Mouse (Mus musculus): ENCODE data around the gene Gm14443. TPM values are rescaled to one million over a fixed set of nuclear protein-coding genes. Genes with fewer than 3 reads are reported as not detected.
"Not testable (repeated sequence)": the region's sequence is repeated elsewhere in the genome, so short reads cannot be mapped to it uniquely, and the experiment has no call there.

The Gm14443 gene
- polyA plus RNA-seq (2014; fragmentation: Nextera tagmentation; extraction: Ambion mirVana), result 0.30 and 0.59 TPM in 2 replicates

DNA sequence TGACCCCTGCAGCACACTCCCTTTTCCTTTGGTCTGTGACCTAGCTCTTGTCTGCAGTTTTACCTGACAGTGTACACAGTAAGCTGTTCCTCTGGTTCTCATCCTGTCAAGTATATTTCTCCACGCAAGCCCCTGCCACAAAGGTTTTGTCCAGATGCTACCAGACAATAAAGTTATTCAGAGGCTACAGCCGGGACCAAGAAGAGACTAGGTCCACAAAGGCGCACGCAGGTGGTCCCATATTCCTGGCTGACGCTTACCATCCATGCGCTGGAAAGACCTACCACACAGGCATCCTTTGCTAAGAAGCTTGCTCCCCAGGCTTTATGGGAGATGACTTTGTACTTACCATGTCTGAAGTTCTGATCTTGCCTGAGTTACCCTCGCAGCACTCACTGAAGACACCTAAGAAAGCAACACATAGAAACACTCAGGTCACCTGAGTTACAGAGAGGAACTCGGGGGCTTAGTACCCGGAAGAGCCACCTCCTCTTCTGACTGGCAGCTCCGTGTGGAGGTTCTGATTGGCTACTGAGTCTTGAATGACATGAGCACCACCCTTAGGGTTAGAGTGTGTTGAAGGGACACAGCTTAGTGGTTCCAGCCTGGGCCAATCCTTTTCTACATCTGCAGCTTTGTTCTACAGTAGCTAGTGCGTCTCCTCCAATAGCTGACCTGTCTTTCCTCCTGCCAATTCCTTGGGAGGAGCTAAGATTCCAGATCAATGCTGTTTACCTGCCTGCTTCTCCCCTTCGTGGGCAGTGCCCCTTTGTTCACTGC, at the start of gene Gm14443:
Gene Gm14443, minus strand, starts transcription at position 471 of the 780 bp plus-strand sequence.
- not testable (repeated sequence) for H3K4me2 ChIP-seq (ENCODE audit: low read length); ATAC-seq (ENCODE audit: insufficient number of reproducible peaks, insufficient read depth, low FRiP score, low read depth); H3K4me1 ChIP-seq (ENCODE audit: control insufficient read depth in 2 of 2, insufficient read depth in 2 of 2, low read length in 2 of 2); H3K36me3 ChIP-seq (ENCODE audit: control insufficient read depth, insufficient read depth, low read length); H3K9ac ChIP-seq (ENCODE audit: low read length); H3K9me3 ChIP-seq (ENCODE audit: control insufficient read depth, low read length); H3K27ac ChIP-seq (replicated peaks in 1 of 2; ENCODE audit: control insufficient read depth in 1 of 2, insufficient read depth in 1 of 2, low read depth in 2 of 2, low read length in 2 of 2); H3K27me3 ChIP-seq (ENCODE audit: control insufficient read depth, insufficient read depth, low read length); H3K4me3 ChIP-seq (ENCODE audit: control insufficient read depth in 1 of 2, insufficient read depth in 1 of 2, low read depth in 1 of 2, low read length in 2 of 2)
- WGBS, result 68% methylated on average over 12 of the region's 12 CpGs

- H3K4me2 ChIP-seq (ENCODE audit: low read length); H3K4me1 ChIP-seq (ENCODE audit: control insufficient read depth in 2 of 2, insufficient read depth in 2 of 2, low read length in 2 of 2); H3K36me3 ChIP-seq (ENCODE audit: control insufficient read depth, insufficient read depth, low read length); H3K9ac ChIP-seq (ENCODE audit: low read length); H3K9me3 ChIP-seq (ENCODE audit: control insufficient read depth, low read length); H3K4me3 ChIP-seq (ENCODE audit: control insufficient read depth in 1 of 2, insufficient read depth in 1 of 2, low read depth in 1 of 2, low read length in 2 of 2); H3K27ac ChIP-seq (replicated peaks in 1 of 2; ENCODE audit: control insufficient read depth in 1 of 2, insufficient read depth in 1 of 2, low read depth in 2 of 2, low read length in 2 of 2); H3K27me3 ChIP-seq (ENCODE audit: control insufficient read depth, insufficient read depth, low read length); ATAC-seq (ENCODE audit: insufficient number of reproducible peaks, insufficient read depth, low FRiP score, low read depth): not testable (repeated sequence)
- WGBS, result no CpG with 5 or more reads among the region's 7 CpGs
Observed at GRCm38 (mm10) chr2:175206732-175207131, 31.1 kb upstream of the Gm14443 start, which contains the start of gene Gm14391. Gene Gm14391 (minus strand): TSS chr2:175206917.

DNA sequence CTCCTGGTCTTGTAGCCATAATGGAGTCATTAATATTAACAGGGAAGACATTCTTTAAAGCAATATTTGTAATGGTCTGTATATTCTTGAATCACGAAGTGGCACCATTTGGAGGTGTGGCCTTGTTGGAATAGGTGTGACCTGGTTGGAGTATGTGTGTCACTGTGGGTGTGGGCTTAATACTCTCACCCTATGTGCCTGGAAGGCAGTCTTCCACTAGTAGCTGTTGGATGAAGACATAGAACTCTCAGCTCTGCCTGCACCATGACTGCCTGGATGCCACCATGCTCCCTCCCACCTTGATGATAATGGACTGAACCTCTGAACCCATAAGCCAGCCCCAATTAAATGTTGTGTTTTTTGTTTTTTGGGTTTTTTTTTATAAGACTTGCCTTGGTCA, 3.3 kb upstream of the Gm14443 start:
- 47% methylated on average over 1 of the region's 1 CpGs for WGBS
- not testable (repeated sequence) for H3K9ac ChIP-seq (ENCODE audit: low read length); H3K4me2 ChIP-seq (ENCODE audit: low read length); ATAC-seq (ENCODE audit: insufficient number of reproducible peaks, insufficient read depth, low FRiP score, low read depth); H3K27ac ChIP-seq (replicated peaks in 1 of 2; ENCODE audit: control insufficient read depth in 1 of 2, insufficient read depth in 1 of 2, low read depth in 2 of 2, low read length in 2 of 2); H3K36me3 ChIP-seq (ENCODE audit: control insufficient read depth, insufficient read depth, low read length); H3K4me1 ChIP-seq (ENCODE audit: control insufficient read depth in 2 of 2, insufficient read depth in 2 of 2, low read length in 2 of 2); H3K27me3 ChIP-seq (ENCODE audit: control insufficient read depth, insufficient read depth, low read length); H3K4me3 ChIP-seq (ENCODE audit: control insufficient read depth in 1 of 2, insufficient read depth in 1 of 2, low read depth in 1 of 2, low read length in 2 of 2); H3K9me3 ChIP-seq (ENCODE audit: control insufficient read depth, low read length)

DNA sequence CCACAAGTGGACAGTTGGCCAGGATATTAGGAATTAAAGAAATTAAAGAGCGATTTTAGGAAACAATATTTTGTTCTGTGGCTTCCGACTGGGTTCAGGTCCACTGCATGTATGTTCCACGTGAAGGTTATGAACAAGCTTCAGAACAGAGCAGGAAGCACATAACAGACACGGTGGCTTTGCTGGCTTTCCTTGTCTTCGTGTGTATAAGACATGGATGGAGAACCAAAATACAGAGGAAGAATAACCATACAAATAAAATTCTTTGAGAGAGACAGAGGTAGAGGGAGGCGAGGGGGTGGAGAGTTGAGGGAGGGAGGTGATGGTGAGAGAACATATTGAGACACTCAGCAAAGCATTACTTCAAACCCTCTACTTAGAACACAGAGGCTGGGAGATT, 641 bp upstream of the Gm14443 start:
- Histone ChIP-seq H3K9me3 (ENCODE audit: control insufficient read depth, low read length) (no peaks in the 10 kb centered on the region), H3K9ac (ENCODE audit: low read length) (no peak overlapping the region), H3K27me3 (ENCODE audit: control insufficient read depth, insufficient read depth, low read length) (no peaks in the 10 kb centered on the region), H3K36me3 (ENCODE audit: control insufficient read depth, insufficient read depth, low read length) (no peaks in the 10 kb centered on the region), H3K4me1 (ENCODE audit: control insufficient read depth in 2 of 2, insufficient read depth in 2 of 2, low read length in 2 of 2) (no peaks in the 10 kb centered on the region), H3K4me2 (ENCODE audit: low read length) (no peak overlapping the region), H3K4me3 (ENCODE audit: control insufficient read depth in 1 of 2, insufficient read depth in 1 of 2, low read depth in 1 of 2, low read length in 2 of 2) (no peak overlapping the region), H3K27ac (replicated peaks in 1 of 2; ENCODE audit: control insufficient read depth in 1 of 2, insufficient read depth in 1 of 2, low read depth in 2 of 2, low read length in 2 of 2) (no peak overlapping the region)
- 76% methylated on average over 6 of the region's 6 CpGs for WGBS
- no peak for ATAC-seq (ENCODE audit: insufficient number of reproducible peaks, insufficient read depth, low FRiP score, low read depth)

GRCm38 (mm10) chr2:175174058-175174457, 1.6 kb downstream of the Gm14443 start:
- not testable (repeated sequence) for H3K27ac ChIP-seq (replicated peaks in 1 of 2; ENCODE audit: control insufficient read depth in 1 of 2, insufficient read depth in 1 of 2, low read depth in 2 of 2, low read length in 2 of 2); H3K9me3 ChIP-seq (ENCODE audit: control insufficient read depth, low read length); H3K9ac ChIP-seq (ENCODE audit: low read length); H3K4me2 ChIP-seq (ENCODE audit: low read length); ATAC-seq (ENCODE audit: insufficient number of reproducible peaks, insufficient read depth, low FRiP score, low read depth); H3K4me1 ChIP-seq (ENCODE audit: control insufficient read depth in 2 of 2, insufficient read depth in 2 of 2, low read length in 2 of 2); H3K36me3 ChIP-seq (ENCODE audit: control insufficient read depth, insufficient read depth, low read length); H3K4me3 ChIP-seq (ENCODE audit: control insufficient read depth in 1 of 2, insufficient read depth in 1 of 2, low read depth in 1 of 2, low read length in 2 of 2); H3K27me3 ChIP-seq (ENCODE audit: control insufficient read depth, insufficient read depth, low read length)
- 75% methylated on average over 2 of the region's 2 CpGs for WGBS

- not testable (repeated sequence) for H3K36me3 ChIP-seq (ENCODE audit: control insufficient read depth, insufficient read depth, low read length); H3K4me3 ChIP-seq (ENCODE audit: control insufficient read depth in 1 of 2, insufficient read depth in 1 of 2, low read depth in 1 of 2, low read length in 2 of 2); H3K4me2 ChIP-seq (ENCODE audit: low read length); H3K27me3 ChIP-seq (ENCODE audit: control insufficient read depth, insufficient read depth, low read length); H3K9me3 ChIP-seq (ENCODE audit: control insufficient read depth, low read length); ATAC-seq (ENCODE audit: insufficient number of reproducible peaks, insufficient read depth, low FRiP score, low read depth); H3K4me1 ChIP-seq (ENCODE audit: control insufficient read depth in 2 of 2, insufficient read depth in 2 of 2, low read length in 2 of 2); H3K27ac ChIP-seq (replicated peaks in 1 of 2; ENCODE audit: control insufficient read depth in 1 of 2, insufficient read depth in 1 of 2, low read depth in 2 of 2, low read length in 2 of 2); H3K9ac ChIP-seq (ENCODE audit: low read length)
- WGBS, result 76% methylated on average over 3 of the region's 3 CpGs
Observed at GRCm38 (mm10) chr2:175172906-175173595, 2.6 kb downstream of the Gm14443 start.

GRCm38 (mm10) chr2:175172123-175172522, 3.5 kb downstream of the Gm14443 start:
- ATAC-seq (ENCODE audit: insufficient number of reproducible peaks, insufficient read depth, low FRiP score, low read depth), result no peak
- no peaks in the 10 kb centered on the region for H3K9me3 ChIP-seq (ENCODE audit: control insufficient read depth, low read length)
- no peaks in the 10 kb centered on the region for H3K36me3 ChIP-seq (ENCODE audit: control insufficient read depth, insufficient read depth, low read length)
- no peaks in the 10 kb centered on the region for H3K4me1 ChIP-seq (ENCODE audit: control insufficient read depth in 2 of 2, insufficient read depth in 2 of 2, low read length in 2 of 2)
- H3K9ac ChIP-seq (ENCODE audit: low read length), result no peak overlapping the region
- 80% methylated on average over 3 of the region's 3 CpGs for WGBS
- H3K4me3 ChIP-seq (ENCODE audit: control insufficient read depth in 1 of 2, insufficient read depth in 1 of 2, low read depth in 1 of 2, low read length in 2 of 2), result no peak overlapping the region
- no peak overlapping the region for H3K27ac ChIP-seq (replicated peaks in 1 of 2; ENCODE audit: control insufficient read depth in 1 of 2, insufficient read depth in 1 of 2, low read depth in 2 of 2, low read length in 2 of 2)
- H3K4me2 ChIP-seq (ENCODE audit: low read length), result no peak overlapping the region
- no peaks in the 10 kb centered on the region for H3K27me3 ChIP-seq (ENCODE audit: control insufficient read depth, insufficient read depth, low read length)

Measured in heart, embryonic 14.5 days (tissue).